Mouse (Mus musculus) kidney, postnatal 25 days (tissue): ENCODE measurements around the gene Tnxb.

Source experiments
- DNase-seq, 2 experiments: peaks; one replicate each; pipeline ENCODE4 v3.0.0; 2021; ENCODE audit warnings: mixed read lengths in 2 of 2

Tnxb gene

GRCm38 (mm10) chr17:34643944-34644343 lies 26.4 kb upstream of the Tnxb start:
- DNase-seq = no peak

DNA sequence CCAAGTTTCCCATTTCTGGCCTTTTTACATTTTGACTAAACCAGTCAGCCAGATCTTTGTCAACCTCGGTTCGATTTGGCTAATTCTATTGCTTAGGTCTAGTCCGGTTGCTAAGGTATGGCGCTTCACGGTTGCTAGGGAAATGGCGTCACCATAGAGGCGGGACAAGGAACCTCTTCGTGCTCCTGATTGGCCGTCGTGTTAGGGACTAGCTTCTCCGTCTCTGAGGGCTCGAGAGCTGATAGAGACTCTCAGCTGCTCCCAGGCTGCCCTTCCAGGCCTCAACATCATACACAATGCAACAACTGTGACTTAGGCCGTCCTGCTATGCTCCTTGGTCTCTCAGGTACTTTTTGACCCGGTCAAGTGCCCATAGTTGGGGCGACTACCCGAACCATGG lies 25.7 kb upstream of the Tnxb start, which contains the start of gene Fkbpl:
Fkbpl (plus strand) TSS at position 157 of the 400 bp plus-strand sequence.
- DNase-seq = peak; percentile 98

DNA sequence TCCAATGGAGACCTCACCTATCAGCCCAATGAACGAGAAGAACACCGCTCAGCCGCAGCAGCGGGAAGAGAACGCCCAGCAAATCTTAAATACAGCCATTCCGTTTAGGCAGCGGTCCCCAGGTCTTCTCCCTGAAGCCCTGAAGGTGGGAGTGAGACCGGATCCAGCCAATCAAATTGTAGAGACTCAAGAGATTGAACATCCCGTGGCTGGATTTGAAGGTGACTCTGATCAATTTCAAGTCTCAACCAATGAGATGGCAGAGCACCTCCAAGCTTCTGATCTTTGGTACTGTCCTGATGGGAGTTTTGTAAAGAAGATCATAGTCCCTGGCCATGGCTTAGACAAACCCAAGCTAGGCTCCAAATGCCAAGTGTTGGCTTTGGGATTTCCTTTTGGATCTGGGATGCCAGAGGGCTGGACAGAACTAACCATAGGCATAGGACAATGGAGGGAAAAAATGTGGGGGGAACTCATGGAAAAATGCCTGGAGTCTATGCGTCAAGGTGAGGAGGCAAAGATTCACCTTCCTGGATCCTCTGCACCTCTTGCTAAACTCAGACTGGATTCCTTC lies 25.0 kb upstream of the Tnxb start:
- DNase-seq = peak in 1 of 2 experiments; percentile 28

DNA sequence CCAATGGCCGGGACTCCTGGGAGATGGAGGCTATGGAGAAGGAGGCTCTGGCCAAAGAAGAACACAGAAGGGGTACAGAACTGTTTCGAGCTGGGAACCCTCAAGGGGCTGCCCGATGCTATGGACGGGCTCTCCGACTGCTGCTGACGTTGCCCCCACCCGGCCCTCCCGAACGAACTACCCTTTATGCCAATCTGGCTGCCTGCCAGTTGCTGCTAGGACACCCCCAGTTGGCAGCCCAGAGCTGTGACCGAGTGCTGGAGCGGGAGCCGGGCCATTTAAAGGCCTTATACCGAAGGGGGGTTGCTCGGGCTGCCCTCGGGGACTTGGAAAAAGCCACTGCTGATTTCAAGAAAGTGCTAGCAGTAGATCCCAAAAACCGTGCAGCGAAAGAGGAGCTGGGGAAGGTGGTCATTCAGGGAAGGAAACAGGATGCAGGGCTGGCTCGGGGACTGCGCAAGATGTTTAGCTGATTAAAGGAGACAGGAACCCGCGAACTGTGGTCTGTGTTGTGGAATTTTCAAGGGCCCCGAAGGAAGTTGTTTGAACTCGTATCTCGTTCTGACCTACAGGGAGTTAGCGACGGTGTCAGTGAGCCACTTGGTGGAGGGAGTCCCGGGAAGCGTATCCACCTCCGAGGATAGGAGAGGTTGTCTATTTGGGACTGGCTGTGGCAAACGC lies 24.4 kb upstream of the Tnxb start:
- peak in 1 of 2 experiments; percentile 53 for DNase-seq

GRCm38 (mm10) chr17:34646906-34647787 lies 23.2 kb upstream of the Tnxb start, which contains the start of gene Atf6b:
Atf6b (plus strand) TSS chr17:34647146.
- DNase-seq = peak; percentile 97 to 100

- DNase-seq = peak in 1 of 2 experiments; percentile 36
Observed at GRCm38 (mm10) chr17:34648141-34648890, 22.0 kb upstream of the Tnxb start.

GRCm38 (mm10) chr17:34649106-34649864 lies 21.1 kb upstream of the Tnxb start:
- no peak for DNase-seq

GRCm38 (mm10) chr17:34650781-34651180 lies 19.6 kb upstream of the Tnxb start:
- DNase-seq = no peak

DNA sequence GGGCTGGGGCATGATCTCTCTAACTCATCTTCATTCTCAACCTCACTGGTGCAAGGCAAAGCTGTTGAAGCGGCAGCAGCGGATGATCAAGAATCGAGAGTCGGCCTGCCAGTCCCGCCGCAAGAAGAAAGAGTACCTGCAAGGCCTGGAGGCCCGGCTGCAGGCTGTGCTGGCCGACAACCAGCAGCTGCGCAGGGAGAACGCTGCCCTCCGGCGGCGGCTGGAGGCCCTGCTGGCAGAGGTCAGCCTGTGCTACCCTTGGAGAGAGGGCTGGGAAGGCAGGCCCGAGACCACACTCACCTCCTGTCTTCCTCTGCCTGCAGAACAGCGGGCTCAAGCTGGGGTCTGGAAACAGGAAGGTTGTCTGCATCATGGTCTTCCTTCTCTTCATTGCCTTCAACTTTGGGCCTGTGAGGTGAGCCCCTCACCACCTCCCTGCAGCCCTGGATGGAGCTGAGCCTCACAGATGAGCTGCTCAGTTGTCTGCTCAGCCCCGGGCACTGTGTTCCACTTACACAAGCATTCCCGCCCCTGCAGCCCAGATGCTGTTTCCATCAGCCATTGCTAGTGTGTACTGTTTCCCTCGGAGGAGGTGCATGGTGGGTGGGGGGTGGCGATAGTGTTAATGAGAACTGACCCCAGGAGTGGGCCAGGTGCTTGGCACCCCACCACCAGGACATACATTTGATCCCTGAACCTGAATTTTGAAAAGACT lies 18.7 kb upstream of the Tnxb start:
- DNase-seq = peak; percentile 64 to 75

DNA sequence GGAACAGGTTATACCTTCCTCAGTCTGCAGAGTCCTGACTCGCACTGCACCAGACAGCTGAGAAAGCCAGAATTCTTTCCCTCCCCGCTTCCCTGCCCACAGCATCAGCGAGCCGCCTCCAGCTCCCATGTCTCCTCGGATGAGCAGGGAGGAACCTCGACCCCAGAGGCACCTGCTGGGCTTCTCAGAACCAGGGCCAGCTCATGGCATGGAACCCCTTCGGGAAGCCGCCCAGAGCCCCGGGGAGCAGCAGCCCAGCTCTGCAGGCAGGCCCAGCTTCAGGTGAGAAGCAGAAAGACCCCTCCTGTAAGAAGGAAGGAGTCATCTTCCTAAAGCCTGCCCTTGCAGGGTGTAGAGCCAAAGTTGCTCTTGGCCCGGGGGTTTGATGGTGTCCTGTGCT lies 17.8 kb upstream of the Tnxb start:
- no peak for DNase-seq

DNA sequence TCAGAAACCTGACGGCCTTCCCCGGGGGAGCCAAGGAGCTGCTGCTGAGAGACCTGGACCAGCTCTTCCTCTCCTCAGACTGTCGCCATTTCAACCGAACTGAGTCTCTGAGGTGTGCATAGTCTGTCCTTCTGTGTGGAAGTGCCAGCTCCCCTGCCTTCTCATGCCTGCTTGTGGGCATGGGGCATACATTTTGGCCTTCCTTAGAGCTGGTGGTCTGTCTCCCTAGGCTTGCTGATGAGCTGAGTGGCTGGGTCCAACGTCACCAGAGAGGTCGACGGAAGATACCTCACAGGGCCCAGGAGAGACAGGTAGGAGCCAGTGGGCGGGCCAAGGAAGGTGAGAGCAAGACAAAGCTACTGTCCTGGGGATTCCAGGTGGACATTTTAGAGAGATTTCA lies 17.4 kb upstream of the Tnxb start:
- no peak for DNase-seq

GRCm38 (mm10) chr17:34653746-34654285 lies 16.5 kb upstream of the Tnxb start:
- DNase-seq = peak in 1 of 2 experiments; percentile 77

DNA sequence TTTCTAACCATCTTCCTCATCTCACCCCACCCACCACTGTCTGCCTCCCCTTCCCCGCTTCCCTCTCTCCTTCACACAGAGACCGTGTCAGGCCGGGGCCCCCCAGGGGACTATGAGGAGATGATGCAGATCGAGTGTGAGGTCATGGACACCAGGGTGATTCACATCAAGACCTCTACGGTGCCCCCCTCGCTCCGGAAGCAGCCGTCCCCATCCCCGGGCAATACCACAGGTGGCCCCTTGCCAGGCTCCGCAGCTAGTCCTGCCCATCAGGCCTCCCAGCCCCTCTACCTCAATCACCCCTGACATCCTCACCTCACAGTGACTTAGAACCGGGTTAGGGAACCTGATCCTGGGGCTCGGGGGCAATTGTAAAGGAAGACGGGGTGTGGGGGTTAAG lies 15.9 kb upstream of the Tnxb start:
- no peak for DNase-seq

DNA sequence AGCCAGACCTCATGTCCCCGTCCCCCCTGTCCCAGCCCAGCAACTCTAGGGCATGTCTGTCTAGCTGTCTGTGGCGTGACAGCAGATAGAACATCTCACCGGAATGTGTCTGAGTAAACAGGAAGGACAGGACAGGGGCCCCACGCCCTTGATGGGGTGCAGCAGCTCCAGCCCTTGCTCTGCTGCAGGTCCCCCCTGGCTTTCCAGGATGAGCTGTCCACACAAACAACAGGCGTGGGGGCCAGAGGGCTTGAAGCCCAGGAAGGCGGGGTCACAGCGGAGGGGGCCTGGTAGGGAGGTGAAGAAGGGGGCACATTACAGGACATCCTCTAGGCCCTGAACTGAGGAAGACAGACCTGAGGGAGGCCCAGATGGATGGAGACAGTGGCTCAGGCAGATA lies 15.2 kb upstream of the Tnxb start:
- DNase-seq = peak; percentile 76 to 92

GRCm38 (mm10) chr17:34655581-34655991 lies 14.7 kb upstream of the Tnxb start:
- DNase-seq = peak; percentile 87 to 96

DNA sequence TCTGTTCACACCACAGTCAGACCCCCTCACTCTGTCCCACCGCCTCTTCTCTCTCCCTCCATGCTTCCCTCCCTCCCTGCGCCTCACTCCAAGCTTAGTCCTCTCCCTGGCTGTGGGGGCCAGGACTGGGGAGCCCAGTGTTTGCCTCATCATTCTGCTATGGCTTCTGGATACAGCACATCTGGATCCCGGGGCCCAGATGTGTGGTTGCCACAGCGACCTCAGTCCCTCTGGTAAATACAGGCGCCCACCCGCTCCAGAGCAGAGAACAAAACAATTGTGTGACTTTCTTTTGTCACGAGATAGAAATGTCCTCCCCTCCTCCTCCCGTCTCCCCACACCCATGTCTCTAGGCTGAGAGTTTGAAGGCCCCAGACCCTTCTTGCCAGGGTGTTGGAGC lies 13.7 kb upstream of the Tnxb start:
- DNase-seq = no peak

- no peak for DNase-seq
Observed at GRCm38 (mm10) chr17:34657271-34657670, 13.1 kb upstream of the Tnxb start.

- no peak for DNase-seq
Observed at GRCm38 (mm10) chr17:34658145-34658544, 12.2 kb upstream of the Tnxb start.

DNA sequence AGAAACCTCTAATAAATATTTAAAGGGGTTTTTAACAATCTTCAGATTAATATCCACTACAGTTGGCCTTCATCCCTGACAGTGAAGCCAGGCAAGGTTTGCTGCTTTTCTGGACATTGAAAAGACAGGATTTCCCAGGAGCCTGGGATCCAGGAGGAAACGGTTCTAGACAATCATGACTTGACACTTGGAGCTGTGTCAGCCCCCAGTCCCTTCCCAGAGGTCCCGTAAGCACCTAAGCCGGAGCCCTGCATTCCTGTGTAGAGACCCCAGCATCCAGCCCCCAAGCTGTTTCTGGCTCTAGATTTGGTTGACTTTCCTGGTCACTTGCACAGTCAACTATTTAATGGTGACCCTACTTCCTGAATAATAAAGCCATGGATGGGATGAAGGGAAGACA lies 11.7 kb upstream of the Tnxb start:
- DNase-seq = no peak

DNA sequence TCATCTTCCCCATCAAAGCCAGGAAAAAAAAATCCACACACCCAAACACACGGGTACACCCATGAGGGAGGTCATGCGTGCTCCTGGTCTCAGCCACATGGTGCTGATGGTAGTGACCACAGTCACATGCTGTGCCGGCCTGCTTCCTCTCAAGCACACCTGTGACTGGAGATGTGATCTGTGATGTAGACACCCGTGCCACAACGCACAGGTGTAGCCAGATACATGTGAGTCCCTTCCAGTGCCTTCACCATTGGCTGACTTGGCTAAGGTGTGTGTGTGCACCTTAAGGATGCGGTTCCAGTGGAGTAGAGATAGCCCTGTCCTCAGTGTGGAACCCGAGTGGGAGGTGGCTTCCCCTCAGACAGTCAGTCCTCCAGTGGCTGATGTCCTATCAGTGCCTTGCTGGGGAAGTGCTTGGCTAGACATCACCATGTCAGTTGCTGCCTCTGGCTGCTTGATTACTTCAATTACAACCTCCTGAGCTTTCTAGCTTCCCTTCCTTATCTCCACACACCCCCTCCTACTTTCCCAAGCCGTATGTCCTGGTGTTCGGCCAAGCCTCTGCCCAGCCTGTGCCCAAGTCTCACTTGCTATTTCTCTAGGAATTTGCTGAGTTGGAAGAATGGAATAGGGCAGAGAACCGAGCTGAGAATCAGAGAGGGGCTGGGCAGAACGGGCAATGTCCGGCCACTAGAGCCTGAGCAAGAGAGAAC lies 11.0 kb upstream of the Tnxb start:
- DNase-seq = peak; percentile 42 to 71

- no peak for DNase-seq
Observed at GRCm38 (mm10) chr17:34659897-34660214, 10.5 kb upstream of the Tnxb start.
